Mouse (Mus musculus) liver, embryonic 11.5 days (tissue): ENCODE measurements around the gene Cideb. TPM values are rescaled to one million over a fixed set of nuclear protein-coding genes. Genes with fewer than 3 reads are reported as not detected.

Experiments
- ATAC-seq: fragments of 200-750 bp; cut with Nextera tagmentation; replicated peaks from 2 replicates; pipeline ENCODE4 v1.8.0; 2017; ENCODE audit warnings: moderate number of reproducible peaks, mild to moderate bottlenecking, moderate TSS enrichment, moderate library complexity; ENCODE audit not compliant: low FRiP score
- DNase-seq: peaks from one replicate; pipeline ENCODE4 v3.0.0-alpha.2; 2017; ENCODE audit warnings: low spot score
- H3K27ac ChIP-seq: fragments of 300-500 bp; sonication (generic); 2 replicates; pipeline ENCODE4 v1.5.1; 2014; ENCODE audit warnings: mild to moderate bottlenecking, low read depth, low read length, control low read depth
- H3K27me3 ChIP-seq: fragments of 300-500 bp; sonication (generic); replicated peaks from 2 replicates; pipeline ENCODE4 v1.6.1; 2014; ENCODE audit warnings: low read length, mixed read lengths; ENCODE audit not compliant: control insufficient read depth, insufficient read depth
- H3K36me3 ChIP-seq: fragments of 300-500 bp; sonication (generic); 2 replicates; pipeline ENCODE4 v1.6.1; 2014; ENCODE audit warnings: mild to moderate bottlenecking, low read length, moderate library complexity, mixed read lengths; ENCODE audit not compliant: control insufficient read depth, insufficient read depth
- H3K4me1 ChIP-seq: fragments of 300-500 bp; sonication (generic); replicated peaks from 2 replicates; pipeline ENCODE4 v1.6.1; 2014; ENCODE audit warnings: low read length, mixed read lengths; ENCODE audit not compliant: control insufficient read depth, insufficient read depth
- H3K4me2 ChIP-seq: fragments of 300-500 bp; sonication (generic); 2 replicates; pipeline ENCODE4 v1.6.1; 2014; ENCODE audit warnings: mild to moderate bottlenecking, control low read depth, moderate library complexity
- H3K4me3 ChIP-seq: fragments of 300-500 bp; sonication (generic); 2 replicates; pipeline ENCODE4 v1.5.1; 2014; ENCODE audit warnings: low read depth, low read length, control low read depth
- H3K9ac ChIP-seq: fragments of 300-500 bp; sonication (generic); 2 replicates; pipeline ENCODE4 v1.6.1; 2014; ENCODE audit warnings: low read depth, low read length, control low read depth
- H3K9me3 ChIP-seq: fragments of 300-500 bp; sonication (generic); 2 replicates; pipeline ENCODE4 v1.6.1; 2016; ENCODE audit warnings: low read length, inconsistent platforms, mixed read lengths; ENCODE audit not compliant: control insufficient read depth
- WGBS: fragments of 180-500 bp; shearing (Covaris S2); extraction: QIAGEN DNeasy Blood & Tissue Kit; methylation state at CpG from one replicate; pipeline ENCODE4 v1.1.7; 2014; 5-methylcytosine and 5-hydroxymethylcytosine counted together
- polyA plus RNA-seq: library from polyadenylated mRNA; unstranded; fragments of >200 nt; fragmentation: Nextera tagmentation; extraction: Ambion mirVana; gene quantifications from 2 replicates; pipeline ENCODE4 v1.2.1, GENCODE M21; 2014

Gene Cideb
- polyA plus RNA-seq, 1 experiment from 2014 or later: 9.1 TPM

- H3K4me3 ChIP-seq: peak overlapping the region; percentile 22
- H3K27ac ChIP-seq: peak overlapping the region; percentile 59
- H3K9ac ChIP-seq: no peak overlapping the region
- no peak for DNase-seq
- peak overlapping the region; percentile 57 for H3K4me2 ChIP-seq
- peaks cover 21% of the 10 kb centered on the region for H3K36me3 ChIP-seq
- no peak for ATAC-seq
- peaks cover 17% of the 10 kb centered on the region for H3K4me1 ChIP-seq
- 35% methylated on average over 6 of the region's 6 CpGs for WGBS
- no peaks in the 10 kb centered on the region for H3K9me3 ChIP-seq
- H3K27me3 ChIP-seq: peaks cover 19% of the 10 kb centered on the region
Observed at GRCm38 (mm10) chr14:55757566-55757965, 692 bp downstream of the Cideb start.

- Histone ChIP-seq H3K36me3 (peaks cover 28% of the 10 kb centered on the region), H3K4me1 (peaks cover 19% of the 10 kb centered on the region), H3K27me3 (no peaks in the 10 kb centered on the region), H3K4me2 (peak overlapping the region; percentile 98), H3K4me3 (peak overlapping the region; percentile 96), H3K9me3 (no peaks in the 10 kb centered on the region), H3K9ac (peak overlapping the region; percentile 92; the same call in 1 of the 2 replicates), H3K27ac (no peak overlapping the region)
- DNase-seq (no peak), ATAC-seq (no peak)
- 79% methylated on average over 10 of the region's 10 CpGs for WGBS
Observed at GRCm38 (mm10) chr14:55747051-55747847, 11.0 kb downstream of the Cideb start.

GRCm38 (mm10) chr14:55745861-55746237 is 12.4 kb downstream of the Cideb start:
- Histone ChIP-seq H3K4me1 (peaks cover 19% of the 10 kb centered on the region), H3K27me3 (no peaks in the 10 kb centered on the region), H3K4me3 (peak overlapping the region; percentile 96), H3K27ac (peak overlapping the region; percentile 73), H3K4me2 (peak overlapping the region; percentile 98), H3K9me3 (no peaks in the 10 kb centered on the region), H3K36me3 (peaks cover 16% of the 10 kb centered on the region), H3K9ac (peak overlapping the region; percentile 92)
- 1% methylated on average over 31 of the region's 31 CpGs for WGBS
- peak; percentile 58 for DNase-seq
- ATAC-seq: peak; percentile 2; the same call in 1 of the 2 replicates

GRCm38 (mm10) chr14:55745180-55745860 is 12.9 kb downstream of the Cideb start, which contains the start of the genes Dhrs1 and Nop9:
Gene Dhrs1, minus strand, starts transcription at chr14:55745690.
Gene Nop9, plus strand, starts transcription at chr14:55745693.
- peak; percentile 96 for DNase-seq
- peaks cover 12% of the 10 kb centered on the region for H3K36me3 ChIP-seq
- peak; percentile 89 for ATAC-seq
- no peaks in the 10 kb centered on the region for H3K27me3 ChIP-seq
- peak within 1 kb of the TSS; percentile 98 for H3K4me2 ChIP-seq
- H3K4me1 ChIP-seq: peaks cover 19% of the 10 kb centered on the region
- H3K4me3 ChIP-seq: peak within 1 kb of the TSS; percentile 96
- WGBS: 2% methylated on average over 39 of the region's 48 CpGs
- no peaks in the 10 kb centered on the region for H3K9me3 ChIP-seq
- peak within 1 kb of the TSS; percentile 73 for H3K27ac ChIP-seq
- H3K9ac ChIP-seq: peak within 1 kb of the TSS; percentile 92

DNA sequence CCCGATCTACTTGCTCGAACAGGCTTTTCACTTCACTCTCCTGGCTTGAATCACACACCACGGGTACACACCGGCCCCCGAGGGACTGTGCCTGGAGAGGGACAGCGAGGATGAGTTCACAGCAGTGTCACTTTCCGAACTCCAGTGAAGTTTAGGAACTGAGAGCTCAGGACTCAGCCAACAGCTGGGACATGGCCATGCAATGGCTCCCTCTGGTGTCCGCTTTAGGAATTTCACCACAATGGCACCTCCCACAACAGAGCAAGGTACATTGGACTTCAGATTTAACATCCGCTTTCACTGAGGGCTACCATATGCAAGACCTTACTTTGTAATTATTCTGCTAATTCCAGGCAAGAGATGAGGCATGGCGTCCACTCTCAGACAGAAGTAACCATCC is 14.5 kb downstream of the Cideb start:
- no peaks in the 10 kb centered on the region for H3K9me3 ChIP-seq
- no peak overlapping the region for H3K27ac ChIP-seq
- 22% methylated on average over 10 of the region's 10 CpGs for WGBS
- ATAC-seq (peak; percentile 68), DNase-seq (peak; percentile 78)
- H3K36me3 ChIP-seq: peaks cover 12% of the 10 kb centered on the region
- no peaks in the 10 kb centered on the region for H3K27me3 ChIP-seq
- peak overlapping the region; percentile 44; the same call in 1 of the 2 replicates for H3K9ac ChIP-seq
- peak overlapping the region; percentile 16 for H3K4me2 ChIP-seq
- no peak overlapping the region for H3K4me3 ChIP-seq
- H3K4me1 ChIP-seq: peaks cover 19% of the 10 kb centered on the region

GRCm38 (mm10) chr14:55737086-55737687 is 21.1 kb downstream of the Cideb start:
- ATAC-seq: no peak
- DNase-seq: no peak
- H3K9me3 ChIP-seq: no peaks in the 10 kb centered on the region
- no peaks in the 10 kb centered on the region for H3K4me1 ChIP-seq
- 83% methylated on average over 9 of the region's 9 CpGs for WGBS
- H3K4me2 ChIP-seq: no peak overlapping the region
- no peak overlapping the region for H3K27ac ChIP-seq
- no peak overlapping the region for H3K4me3 ChIP-seq
- H3K27me3 ChIP-seq: no peaks in the 10 kb centered on the region
- H3K9ac ChIP-seq: no peak overlapping the region
- H3K36me3 ChIP-seq: peaks cover 14% of the 10 kb centered on the region; the same call in 1 of the 2 replicates

DNA sequence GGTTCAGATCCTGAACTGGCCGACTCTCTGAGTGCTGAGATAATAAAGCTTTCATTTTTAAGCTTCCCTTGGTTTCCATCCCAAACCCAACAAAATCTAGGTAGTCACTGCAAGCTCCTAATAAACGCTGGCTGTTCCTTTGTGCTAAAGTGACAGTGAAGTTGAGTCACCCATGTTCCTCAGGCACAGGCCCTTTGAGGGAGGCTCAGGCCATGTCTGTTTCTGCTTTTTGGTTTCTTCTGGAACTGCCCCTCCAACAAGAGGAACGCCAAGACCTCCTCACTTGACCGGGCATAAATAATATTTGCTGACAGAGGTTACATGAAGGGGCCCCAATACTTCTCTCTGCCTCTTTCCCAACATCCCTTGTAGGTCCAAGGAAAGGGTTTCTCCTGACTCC is 22.5 kb downstream of the Cideb start:
- no peak for ATAC-seq
- Histone ChIP-seq H3K4me1 (no peaks in the 10 kb centered on the region), H3K9me3 (no peaks in the 10 kb centered on the region), H3K4me3 (no peak overlapping the region), H3K4me2 (no peak overlapping the region), H3K36me3 (peaks cover 14% of the 10 kb centered on the region; the same call in 1 of the 2 replicates), H3K27ac (no peak overlapping the region), H3K9ac (no peak overlapping the region), H3K27me3 (no peaks in the 10 kb centered on the region)
- 76% methylated on average over 4 of the region's 4 CpGs for WGBS
- no peak for DNase-seq

GRCm38 (mm10) chr14:55735334-55735733 is 22.9 kb downstream of the Cideb start:
- H3K4me1 ChIP-seq: no peaks in the 10 kb centered on the region
- no peak overlapping the region for H3K4me3 ChIP-seq
- no peak overlapping the region for H3K9ac ChIP-seq
- H3K4me2 ChIP-seq: no peak overlapping the region
- DNase-seq: no peak
- WGBS: 55% methylated on average over 3 of the region's 3 CpGs
- H3K36me3 ChIP-seq: peaks cover 14% of the 10 kb centered on the region; the same call in 1 of the 2 replicates
- H3K27me3 ChIP-seq: no peaks in the 10 kb centered on the region
- no peak for ATAC-seq
- H3K27ac ChIP-seq: no peak overlapping the region
- no peaks in the 10 kb centered on the region for H3K9me3 ChIP-seq
